Mouse (Mus musculus): ENCODE results near the gene Nhp2.

The Nhp2 gene

DNA sequence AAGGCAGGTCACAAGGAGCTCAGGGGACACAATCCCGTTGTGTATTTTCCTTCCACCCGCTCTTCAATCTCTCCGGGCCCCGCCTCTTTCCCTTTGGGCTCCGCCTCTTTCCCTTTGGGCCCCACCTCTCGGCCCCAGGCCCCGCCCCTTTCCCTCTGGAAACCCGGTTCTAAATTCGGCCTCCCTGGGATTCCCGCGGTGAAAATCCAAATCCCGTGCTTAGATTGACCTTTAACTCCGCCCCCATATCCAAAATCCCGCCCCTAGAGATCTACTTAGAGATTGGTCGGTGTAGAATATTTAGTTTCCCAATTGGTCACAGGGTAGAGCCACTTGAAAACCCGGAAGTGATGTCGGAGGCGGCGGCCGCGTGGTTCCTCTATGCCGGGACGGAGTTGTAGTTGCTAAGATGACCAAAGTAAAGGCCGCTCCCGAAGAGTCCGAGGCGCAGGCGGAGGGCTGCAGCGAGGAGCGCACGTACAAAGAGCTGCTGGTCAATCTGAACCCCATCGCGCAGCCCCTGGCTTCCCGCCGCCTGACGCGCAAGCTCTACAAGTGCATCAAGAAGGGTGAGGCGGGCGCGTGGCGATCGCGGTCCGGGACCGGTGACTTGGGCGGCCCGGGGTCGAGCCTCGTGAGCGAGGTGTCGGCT is at the start of gene Nhp2:
Gene Nhp2, plus strand, starts transcription at position 327 of the 652 bp plus-strand sequence.
- peak; percentile 98 for DNase-seq (ENCODE audit: low read depth)

DNA sequence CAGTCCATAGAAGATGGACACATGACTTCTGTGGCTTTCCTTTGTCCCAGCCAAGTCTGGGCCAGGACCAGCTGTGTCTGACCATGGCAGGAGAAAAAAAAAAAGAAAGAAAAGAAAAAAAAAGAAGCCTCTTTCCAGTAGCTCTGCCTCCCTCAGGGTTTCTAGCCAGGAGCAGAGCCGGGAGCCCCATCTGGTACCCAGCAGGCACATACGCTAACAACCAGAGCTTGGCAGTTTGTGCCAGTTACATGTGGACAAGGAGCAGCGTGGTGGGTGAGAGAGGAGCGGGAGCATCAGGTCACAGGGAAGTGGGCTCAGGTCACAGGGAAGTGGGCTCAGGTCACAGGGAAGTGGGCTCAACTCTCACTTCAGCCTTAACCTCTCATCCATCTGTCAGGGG is 43.1 kb upstream of the Nhp2 start:
- DNase-seq (ENCODE audit: low read depth), result no peak

DNA sequence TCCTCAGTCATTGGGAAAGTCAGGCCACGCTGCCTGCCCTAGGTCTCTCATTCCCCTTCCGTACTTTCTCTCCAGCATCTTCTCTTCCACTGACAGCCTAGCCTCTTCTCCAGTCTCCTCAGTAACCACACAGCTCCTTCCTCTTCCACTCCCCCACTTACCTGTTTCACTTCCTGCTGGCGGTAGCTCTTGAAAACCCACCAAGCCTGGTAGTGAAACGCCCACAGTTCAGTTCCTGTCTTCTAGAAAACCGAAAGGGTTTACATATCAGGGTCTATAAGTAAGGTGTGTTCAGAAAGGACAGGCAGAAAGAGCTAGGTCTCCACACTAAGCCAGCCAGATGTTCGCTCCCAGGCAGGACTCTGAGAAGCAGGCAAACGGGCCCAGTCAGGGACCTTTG is 41.9 kb upstream of the Nhp2 start:
- DNase-seq (ENCODE audit: low read depth), result peak; percentile 79

GRCm38 (mm10) chr11:51579024-51579423 is 40.5 kb upstream of the Nhp2 start:
- peak; percentile 37 for DNase-seq (ENCODE audit: low read depth)

GRCm38 (mm10) chr11:51582713-51583112 is 36.8 kb upstream of the Nhp2 start:
- peak; percentile 85 for DNase-seq (ENCODE audit: low read depth)

GRCm38 (mm10) chr11:51584057-51584430 is 35.5 kb upstream of the Nhp2 start:
- DNase-seq (ENCODE audit: low read depth), result no peak

- peak; percentile 97 for DNase-seq (ENCODE audit: low read depth)
These were observed 34.9 kb upstream of the Nhp2 start, which contains the start of gene Phykpl for GRCm38 (mm10) chr11:51584431-51585248. Phykpl (plus strand) TSS chr11:51584757.

DNA sequence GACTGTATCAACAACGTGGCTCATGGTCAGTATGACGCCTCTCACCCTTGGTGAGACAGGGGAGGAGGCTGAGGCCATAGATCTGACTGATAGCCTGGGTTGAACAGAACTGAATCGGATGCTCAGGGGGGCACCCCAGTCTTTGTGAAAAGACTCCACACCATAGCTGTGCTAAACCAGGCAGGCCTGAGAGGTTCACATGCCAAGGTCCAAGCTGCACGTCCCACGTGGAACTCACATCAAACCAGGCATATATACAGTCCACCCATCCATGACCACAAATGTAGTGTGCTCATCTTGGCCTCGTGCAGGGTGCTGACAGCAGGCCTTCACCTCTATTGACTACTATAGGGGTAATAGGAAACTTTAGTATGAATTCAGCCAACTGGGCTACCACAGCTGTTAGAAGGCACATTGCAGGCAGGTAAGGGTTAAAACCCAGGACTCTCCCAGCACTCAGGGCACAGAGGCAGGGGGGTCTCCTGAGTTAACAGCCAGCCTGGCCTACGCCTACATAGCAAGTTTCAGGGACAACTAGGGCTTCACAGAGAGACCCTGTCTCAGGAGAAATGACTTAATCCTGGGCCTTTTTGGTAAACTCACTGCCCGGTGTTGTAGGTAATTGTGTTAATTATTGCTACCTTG is 33.8 kb upstream of the Nhp2 start:
- peak; percentile 46 for DNase-seq (ENCODE audit: low read depth)

DNA sequence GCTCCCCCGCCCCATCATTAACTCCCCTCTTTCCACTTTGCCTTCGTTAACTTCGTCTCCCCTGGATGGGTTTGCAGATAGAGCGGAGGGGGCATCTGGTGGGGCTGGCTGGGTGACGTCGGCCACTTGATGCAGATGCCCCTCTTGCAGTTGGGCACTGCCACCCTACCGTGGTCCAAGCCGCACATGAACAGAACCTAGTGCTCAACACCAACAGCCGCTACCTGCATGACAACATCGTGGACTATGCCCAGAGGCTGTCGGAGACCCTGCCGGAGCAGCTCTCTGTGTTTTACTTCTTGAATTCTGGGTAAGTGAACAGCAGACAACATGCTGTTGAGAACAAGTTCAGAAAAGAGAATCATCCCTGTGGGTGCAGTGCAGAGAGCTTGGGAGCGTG is 33.1 kb upstream of the Nhp2 start:
- DNase-seq (ENCODE audit: low read depth), result no peak

DNA sequence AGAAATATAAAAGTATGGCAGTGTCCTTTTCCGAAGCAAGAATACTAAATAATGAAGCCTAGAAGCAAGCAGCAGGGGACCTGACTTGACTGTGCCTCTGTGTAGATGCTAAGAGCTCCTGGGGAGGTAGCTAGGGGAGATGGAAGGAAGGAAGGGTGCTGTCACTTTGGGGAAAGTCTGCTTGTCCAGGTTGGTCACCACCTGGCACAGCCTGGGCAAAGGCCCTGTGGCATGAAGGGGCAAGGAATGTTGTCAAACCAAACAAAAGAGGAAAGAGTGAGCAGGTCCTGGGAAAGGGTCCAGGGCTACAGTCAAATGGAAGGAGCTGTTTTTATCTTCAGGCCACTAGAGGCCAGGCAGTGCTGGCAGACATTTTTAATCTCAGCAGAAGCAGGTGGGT is 32.5 kb upstream of the Nhp2 start:
- DNase-seq (ENCODE audit: low read depth), result peak; percentile 23

DNA sequence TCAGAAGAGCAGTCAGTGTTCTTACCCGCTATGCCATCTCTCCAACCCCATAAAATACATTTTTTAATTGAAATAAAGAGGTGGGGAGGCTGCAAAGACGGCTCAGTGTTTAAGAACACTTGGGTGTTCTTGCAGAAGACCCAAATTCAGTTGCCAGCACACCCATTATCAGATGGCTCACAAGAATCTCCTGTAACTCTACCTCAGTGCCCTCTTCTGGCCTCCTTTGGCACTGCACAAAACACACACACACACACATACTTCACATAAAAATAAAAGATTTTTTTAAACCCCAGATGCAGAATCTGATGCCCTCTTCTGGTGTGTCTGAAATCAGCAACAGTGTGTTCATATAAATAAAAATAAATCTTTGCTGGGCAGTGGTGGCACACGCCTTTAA is 30.7 kb upstream of the Nhp2 start:
- DNase-seq (ENCODE audit: low read depth), result no peak

- no peak for DNase-seq (ENCODE audit: low read depth)
These were observed 29.5 kb upstream of the Nhp2 start for GRCm38 (mm10) chr11:51590002-51590401.

DNA sequence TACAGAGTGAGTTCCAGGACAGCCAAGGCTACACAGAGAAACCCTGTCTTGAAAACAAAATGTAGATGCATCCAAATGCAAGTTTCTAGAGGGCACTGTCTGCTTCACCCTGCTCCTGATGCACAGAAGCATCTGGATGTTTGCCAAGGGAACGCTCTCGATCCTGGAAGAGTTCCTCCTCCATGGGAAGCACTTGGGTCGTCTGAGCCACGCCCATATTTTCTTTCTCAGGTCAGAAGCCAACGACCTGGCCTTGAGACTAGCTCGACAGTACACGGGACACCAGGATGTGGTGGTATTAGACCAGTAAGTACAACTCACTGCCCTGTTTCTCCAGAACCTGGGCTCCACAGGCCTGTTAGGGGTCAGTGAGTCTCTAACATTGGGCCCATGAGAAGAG is 28.4 kb upstream of the Nhp2 start:
- no peak for DNase-seq (ENCODE audit: low read depth)

- no peak for DNase-seq (ENCODE audit: low read depth)
These were observed 27.6 kb upstream of the Nhp2 start for GRCm38 (mm10) chr11:51591915-51592314.

- no peak for DNase-seq (ENCODE audit: low read depth)
These were observed 26.2 kb upstream of the Nhp2 start for GRCm38 (mm10) chr11:51593368-51593767.

DNA sequence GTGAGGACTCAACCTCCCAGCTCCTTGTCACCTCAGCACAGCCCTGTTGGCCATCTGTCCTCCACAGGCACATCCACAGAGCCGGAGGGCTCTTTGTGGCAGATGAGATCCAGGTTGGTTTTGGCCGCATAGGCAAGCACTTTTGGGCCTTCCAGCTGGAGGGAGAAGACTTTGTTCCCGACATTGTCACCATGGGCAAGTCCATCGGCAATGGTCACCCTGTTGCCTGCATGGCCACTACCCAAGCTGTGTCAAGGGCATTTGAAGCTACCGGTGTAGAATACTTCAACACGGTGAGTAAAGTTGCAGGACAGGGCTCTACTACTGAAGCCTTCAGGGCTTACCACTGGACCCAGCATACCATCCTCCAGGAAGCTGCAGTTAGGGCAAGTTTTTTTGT is 25.7 kb upstream of the Nhp2 start:
- DNase-seq (ENCODE audit: low read depth), result no peak

- DNase-seq (ENCODE audit: low read depth), result no peak
These were observed 24.7 kb upstream of the Nhp2 start for GRCm38 (mm10) chr11:51594715-51595350.

GRCm38 (mm10) chr11:51595459-51596083 is 24.0 kb upstream of the Nhp2 start:
- DNase-seq (ENCODE audit: low read depth), result no peak

DNA sequence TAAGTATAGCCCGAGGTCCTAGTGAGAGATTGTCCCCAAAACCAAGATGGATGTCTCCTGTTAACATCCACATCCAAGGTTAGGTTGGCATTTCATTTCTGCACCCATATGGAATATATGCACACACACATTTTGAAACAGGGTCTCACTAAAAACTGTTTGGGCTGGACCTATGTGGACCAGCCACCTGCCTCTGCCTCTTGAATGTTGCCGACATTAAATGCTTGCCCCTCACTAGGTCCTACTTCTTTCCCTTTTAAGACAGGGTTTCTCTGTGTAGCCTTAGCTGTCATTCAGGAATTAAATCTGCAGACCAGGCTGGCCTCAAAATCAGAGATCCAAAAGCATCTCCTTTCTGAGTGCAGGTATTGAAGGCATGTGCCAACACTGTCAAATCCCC is 22.0 kb upstream of the Nhp2 start:
- DNase-seq (ENCODE audit: low read depth), result no peak

DNA sequence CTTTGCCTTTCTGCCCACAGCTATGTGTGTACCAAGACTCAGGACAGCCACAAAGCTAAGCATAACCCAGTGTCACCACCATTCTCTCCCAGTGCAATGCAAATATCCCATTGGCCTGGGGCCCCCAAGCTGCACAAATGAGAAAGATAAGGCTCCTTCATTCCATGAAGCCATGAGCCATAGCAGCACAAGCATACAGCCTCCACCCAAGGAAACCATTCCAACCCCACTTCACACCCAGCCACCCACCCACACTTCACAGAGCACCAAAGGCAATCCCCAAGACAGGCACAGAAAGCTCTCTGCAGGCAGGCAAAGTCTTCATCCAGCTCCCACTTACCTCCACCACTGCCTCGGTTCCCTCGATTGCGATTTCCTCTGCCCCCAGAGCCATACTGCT is 17.3 kb upstream of the Nhp2 start:
- DNase-seq (ENCODE audit: low read depth), result no peak

GRCm38 (mm10) chr11:51605602-51606446 is 13.7 kb upstream of the Nhp2 start:
- peak; percentile 92 for DNase-seq (ENCODE audit: low read depth)
